Mouse (Mus musculus): ENCODE results near the gene Ercc6. TPM values are rescaled to one million over a fixed set of nuclear protein-coding genes. Genes with fewer than 3 reads are reported as not detected.

Ercc6 gene
- total RNA-seq, 4 experiments from 2014 or later: 23.4 to 28.6 (median 24.3) TPM

GRCm38 (mm10) chr14:32518543-32518942, 5.2 kb downstream of the Ercc6 start:
- DNase-seq (ENCODE audit: low spot score in 2 of 2): no peak

DNA sequence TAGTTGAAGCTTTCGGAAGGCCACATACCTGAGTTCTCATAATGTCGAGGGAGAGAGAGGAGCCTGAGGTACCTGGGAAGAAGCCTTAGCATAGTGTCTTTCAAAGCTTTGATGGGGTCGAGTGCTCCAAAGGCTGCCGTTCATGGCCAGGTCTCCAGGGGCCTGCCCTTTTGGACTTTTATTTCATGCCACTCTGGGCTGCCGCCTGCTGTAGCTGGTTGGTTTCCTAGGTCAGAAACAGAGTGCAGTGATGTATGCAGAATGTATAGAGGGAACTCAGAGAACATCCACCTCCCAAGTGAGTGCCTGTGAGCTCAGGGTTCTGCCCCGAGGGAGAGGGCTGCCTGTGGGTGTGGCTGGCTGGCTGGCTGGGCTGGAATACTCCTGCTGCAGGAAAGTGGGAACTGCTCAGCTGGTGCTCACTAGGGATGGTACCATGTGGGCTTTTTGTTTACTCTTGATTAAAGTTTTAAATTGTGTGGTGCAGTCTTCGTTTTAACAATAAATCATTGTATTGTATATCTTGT, 7.1 kb downstream of the Ercc6 start:
- no peak for DNase-seq (ENCODE audit: low spot score in 2 of 2)

GRCm38 (mm10) chr14:32522336-32522735, 9.0 kb downstream of the Ercc6 start:
- DNase-seq (ENCODE audit: low spot score in 2 of 2): no peak

- no peak for DNase-seq (ENCODE audit: low spot score in 2 of 2)
Observed at GRCm38 (mm10) chr14:32524071-32524470, 10.8 kb downstream of the Ercc6 start.

DNA sequence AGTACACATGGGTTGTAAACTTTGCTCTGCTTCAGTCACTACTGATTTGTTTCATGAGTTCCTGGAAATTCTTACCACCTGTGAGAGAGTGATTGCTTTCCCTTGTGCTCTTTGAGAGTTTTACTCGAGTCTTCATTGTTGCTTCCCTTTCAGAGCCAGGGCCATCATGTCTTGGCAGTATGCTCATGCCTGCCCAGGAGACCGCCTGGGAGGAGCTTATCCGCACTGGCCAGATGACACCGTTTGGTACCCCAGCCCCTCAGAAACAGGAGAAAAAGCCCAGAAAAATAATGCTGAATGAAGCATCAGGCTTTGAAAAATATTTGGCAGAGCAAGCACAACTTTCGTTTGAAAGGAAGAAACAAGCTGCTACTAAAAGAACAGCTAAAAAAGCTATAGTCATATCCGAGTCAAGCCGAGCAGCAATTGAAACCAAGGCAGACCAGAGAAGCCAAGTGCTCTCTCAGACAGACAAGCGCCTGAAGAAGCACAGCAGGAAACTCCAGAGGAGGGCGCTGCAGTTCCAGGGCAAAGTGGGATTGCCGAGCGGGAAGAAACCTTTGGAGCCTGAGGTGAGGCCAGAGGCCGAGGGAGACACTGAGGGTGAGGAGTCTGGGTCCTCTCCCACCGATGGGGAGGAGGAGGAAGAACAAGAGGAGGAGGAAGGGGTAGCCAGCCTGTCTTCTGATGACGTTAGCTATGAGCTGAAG, 12.8 kb downstream of the Ercc6 start:
- DNase-seq (ENCODE audit: low spot score in 2 of 2): no peak

GRCm38 (mm10) chr14:32527211-32527610, 13.9 kb downstream of the Ercc6 start:
- DNase-seq (ENCODE audit: low spot score in 2 of 2): peak in 1 of 2 experiments; percentile 59

GRCm38 (mm10) chr14:32529036-32529435, 15.7 kb downstream of the Ercc6 start:
- peak in 1 of 2 experiments; percentile 36 for DNase-seq (ENCODE audit: low spot score in 2 of 2)

GRCm38 (mm10) chr14:32530896-32531295, 17.6 kb downstream of the Ercc6 start:
- peak in 1 of 2 experiments; percentile 48 for DNase-seq (ENCODE audit: low spot score in 2 of 2)

GRCm38 (mm10) chr14:32531371-32531770, 18.1 kb downstream of the Ercc6 start:
- no peak for DNase-seq (ENCODE audit: low spot score in 2 of 2)

GRCm38 (mm10) chr14:32532381-32533147, 19.2 kb downstream of the Ercc6 start:
- DNase-seq (ENCODE audit: low spot score in 2 of 2): no peak

DNA sequence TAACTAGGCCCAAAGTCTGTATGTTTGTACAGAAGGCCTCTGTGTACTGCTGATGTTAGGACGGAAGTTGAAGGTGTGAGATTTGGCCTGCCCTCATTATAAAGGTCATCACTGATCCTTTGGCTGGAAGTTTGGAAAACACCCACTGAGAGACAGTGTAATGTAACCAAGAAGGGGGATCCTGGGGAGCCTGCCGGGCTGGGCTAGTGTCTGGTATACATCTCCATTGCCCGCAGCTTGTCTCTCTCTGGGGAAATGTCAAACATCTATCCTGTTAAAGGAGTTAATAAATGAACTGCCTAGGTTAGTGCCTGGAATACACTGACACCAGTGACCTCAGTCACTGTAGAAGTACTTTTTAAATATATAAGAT, 19.8 kb downstream of the Ercc6 start:
- DNase-seq (ENCODE audit: low spot score in 2 of 2): no peak

GRCm38 (mm10) chr14:32533656-32534055, 20.3 kb downstream of the Ercc6 start:
- DNase-seq (ENCODE audit: low spot score in 2 of 2): no peak

GRCm38 (mm10) chr14:32534137-32534536, 20.8 kb downstream of the Ercc6 start:
- DNase-seq (ENCODE audit: low spot score in 2 of 2): no peak

- DNase-seq (ENCODE audit: low spot score in 2 of 2): no peak
Observed at GRCm38 (mm10) chr14:32536763-32537162, 23.4 kb downstream of the Ercc6 start.

- DNase-seq (ENCODE audit: low spot score in 2 of 2): no peak
Observed at GRCm38 (mm10) chr14:32538115-32538514, 24.8 kb downstream of the Ercc6 start.

- no peak for DNase-seq (ENCODE audit: low spot score in 2 of 2)
Observed at GRCm38 (mm10) chr14:32543075-32543474, 29.8 kb downstream of the Ercc6 start.

GRCm38 (mm10) chr14:32546676-32547075, 33.4 kb downstream of the Ercc6 start:
- no peak for DNase-seq (ENCODE audit: low spot score in 2 of 2)

DNA sequence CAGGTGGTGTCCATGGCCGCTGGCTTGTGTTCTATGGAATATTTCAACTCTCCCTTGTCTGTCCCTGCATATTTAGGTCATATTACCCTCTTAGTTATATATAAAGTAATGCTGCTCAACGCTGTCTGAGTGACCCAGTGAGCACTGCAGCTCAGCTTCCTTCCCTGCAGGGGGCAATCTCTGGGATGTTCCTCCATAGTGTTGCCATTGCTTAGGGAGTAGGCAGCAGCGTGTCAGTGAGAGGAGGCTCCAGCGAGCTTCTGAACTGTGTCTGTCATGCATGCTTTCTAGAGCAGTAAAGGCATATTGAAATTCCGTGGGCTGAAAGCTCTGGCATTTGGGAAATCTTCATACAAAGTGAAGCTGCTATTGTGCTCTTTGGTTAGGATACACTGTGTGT, 38.5 kb downstream of the Ercc6 start:
- DNase-seq (ENCODE audit: low spot score in 2 of 2): no peak

- DNase-seq (ENCODE audit: low spot score in 2 of 2): no peak
Observed at GRCm38 (mm10) chr14:32553198-32553903, 40.0 kb downstream of the Ercc6 start.

- DNase-seq (ENCODE audit: low spot score in 2 of 2): no peak
Observed at GRCm38 (mm10) chr14:32554860-32555526, 41.7 kb downstream of the Ercc6 start.

GRCm38 (mm10) chr14:32561428-32561827, 48.1 kb downstream of the Ercc6 start:
- DNase-seq (ENCODE audit: low spot score in 2 of 2): no peak

All from layer of hippocampus, adult 8-10 months (tissue).